Mouse (Mus musculus): ENCODE measurements around the gene Agr3. TPM values are rescaled to one million over a fixed set of nuclear protein-coding genes. Genes with fewer than 3 reads are reported as not detected.

Agr3 gene
- total RNA-seq (2018; cell fraction: chromatin; rRNA removed): not detected
- not detected for total RNA-seq (2018; cell fraction: cytosol; rRNA removed)
- total RNA-seq (2018; cell fraction: nucleus; rRNA removed): not detected
- polyA plus RNA-seq (2018): not detected in 3 replicates

GRCm38 (mm10) chr12:35925402-35925801, at the start of gene Agr3:
Gene Agr3, plus strand, starts transcription at chr12:35925620.
- Histone ChIP-seq H3K27ac (no peak within 1 kb of the TSS), H3K36me3 (ENCODE audit: inconsistent target) (no peaks in the 10 kb centered on the region), H3K4me3 (ENCODE audit: inconsistent target) (no peak within 1 kb of the TSS), H3K79me2 (ENCODE audit: inconsistent target) (no peaks in the 10 kb centered on the region)
- 94% methylated on average over 9 of the region's 9 CpGs for WGBS (ENCODE audit: missing documents)

GRCm38 (mm10) chr12:35884892-35885558, 40.4 kb upstream of the Agr3 start:
- peak overlapping the region; percentile 32 for H3K27ac ChIP-seq
- WGBS (ENCODE audit: missing documents): 7% methylated on average over 9 of the region's 9 CpGs
- H3K36me3 ChIP-seq (ENCODE audit: inconsistent target): no peaks in the 10 kb centered on the region
- H3K79me2 ChIP-seq (ENCODE audit: inconsistent target): no peaks in the 10 kb centered on the region
- H3K4me3 ChIP-seq (ENCODE audit: inconsistent target): peak overlapping the region; percentile 8; the same call in 1 of the 2 replicates

GRCm38 (mm10) chr12:35889383-35889782, 36.0 kb upstream of the Agr3 start:
- WGBS (ENCODE audit: missing documents): 0% methylated on average over 2 of the region's 2 CpGs
- peak overlapping the region; percentile 25 for H3K27ac ChIP-seq
- H3K36me3 ChIP-seq (ENCODE audit: inconsistent target): no peaks in the 10 kb centered on the region
- no peak overlapping the region for H3K4me3 ChIP-seq (ENCODE audit: inconsistent target)
- no peaks in the 10 kb centered on the region for H3K79me2 ChIP-seq (ENCODE audit: inconsistent target)

GRCm38 (mm10) chr12:35890756-35891155, 34.7 kb upstream of the Agr3 start:
- H3K36me3 ChIP-seq (ENCODE audit: inconsistent target): no peaks in the 10 kb centered on the region
- no peaks in the 10 kb centered on the region for H3K79me2 ChIP-seq (ENCODE audit: inconsistent target)
- 57% methylated on average over 2 of the region's 2 CpGs for WGBS (ENCODE audit: missing documents)
- no peak overlapping the region for H3K27ac ChIP-seq
- no peak overlapping the region for H3K4me3 ChIP-seq (ENCODE audit: inconsistent target)

GRCm38 (mm10) chr12:35894304-35894900, 31.0 kb upstream of the Agr3 start:
- 80% methylated on average over 6 of the region's 6 CpGs for WGBS (ENCODE audit: missing documents)

GRCm38 (mm10) chr12:35895875-35896763, 29.3 kb upstream of the Agr3 start:
- H3K36me3 ChIP-seq (ENCODE audit: inconsistent target): no peaks in the 10 kb centered on the region
- H3K27ac ChIP-seq: no peak overlapping the region
- 0 out of 2 replicates have a peak overlapping the region, but pooled peaks have one; percentile 1 for H3K4me3 ChIP-seq (ENCODE audit: inconsistent target)
- no peaks in the 10 kb centered on the region for H3K79me2 ChIP-seq (ENCODE audit: inconsistent target)
- WGBS (ENCODE audit: missing documents): 42% methylated on average over 20 of the region's 20 CpGs

More at GRCm38 (mm10) chr12:35894304-35894900, 31.0 kb upstream of the Agr3 start:
- no peaks in the 10 kb centered on the region for H3K79me2 ChIP-seq (ENCODE audit: inconsistent target)
- no peak overlapping the region for H3K4me3 ChIP-seq (ENCODE audit: inconsistent target)
- no peak overlapping the region for H3K27ac ChIP-seq
- no peaks in the 10 kb centered on the region for H3K36me3 ChIP-seq (ENCODE audit: inconsistent target)

GRCm38 (mm10) chr12:35896764-35897282, 28.6 kb upstream of the Agr3 start:
- no peak overlapping the region for H3K27ac ChIP-seq
- WGBS (ENCODE audit: missing documents): 54% methylated on average over 4 of the region's 4 CpGs
- H3K79me2 ChIP-seq (ENCODE audit: inconsistent target): no peaks in the 10 kb centered on the region
- 0 out of 2 replicates have a peak overlapping the region, but pooled peaks have one; percentile 1 for H3K4me3 ChIP-seq (ENCODE audit: inconsistent target)
- H3K36me3 ChIP-seq (ENCODE audit: inconsistent target): no peaks in the 10 kb centered on the region

- Histone ChIP-seq H3K79me2 (ENCODE audit: inconsistent target) (no peaks in the 10 kb centered on the region), H3K27ac (no peak overlapping the region), H3K36me3 (ENCODE audit: inconsistent target) (no peaks in the 10 kb centered on the region), H3K4me3 (ENCODE audit: inconsistent target) (no peak overlapping the region)
- 70% methylated on average over 1 of the region's 1 CpGs for WGBS (ENCODE audit: missing documents)
These were observed 14.8 kb upstream of the Agr3 start for GRCm38 (mm10) chr12:35910632-35911031.

- no peak overlapping the region for H3K27ac ChIP-seq
- H3K36me3 ChIP-seq (ENCODE audit: inconsistent target): no peaks in the 10 kb centered on the region
- no peaks in the 10 kb centered on the region for H3K79me2 ChIP-seq (ENCODE audit: inconsistent target)
- no peak overlapping the region for H3K4me3 ChIP-seq (ENCODE audit: inconsistent target)
These were observed 9.6 kb upstream of the Agr3 start for GRCm38 (mm10) chr12:35915813-35916212.

- 94% methylated on average over 1 of the region's 1 CpGs for WGBS (ENCODE audit: missing documents)
- H3K36me3 ChIP-seq (ENCODE audit: inconsistent target): no peaks in the 10 kb centered on the region
These were observed 9.0 kb upstream of the Agr3 start for GRCm38 (mm10) chr12:35916467-35916866.

GRCm38 (mm10) chr12:35918031-35918430, 7.4 kb upstream of the Agr3 start:
- no peak overlapping the region for H3K27ac ChIP-seq
- no peak overlapping the region for H3K4me3 ChIP-seq (ENCODE audit: inconsistent target)
- WGBS (ENCODE audit: missing documents): 71% methylated on average over 1 of the region's 1 CpGs
- no peaks in the 10 kb centered on the region for H3K36me3 ChIP-seq (ENCODE audit: inconsistent target)
- H3K79me2 ChIP-seq (ENCODE audit: inconsistent target): no peaks in the 10 kb centered on the region

More at GRCm38 (mm10) chr12:35916467-35916866, 9.0 kb upstream of the Agr3 start:
- Histone ChIP-seq H3K27ac (no peak overlapping the region), H3K4me3 (ENCODE audit: inconsistent target) (no peak overlapping the region), H3K79me2 (ENCODE audit: inconsistent target) (no peaks in the 10 kb centered on the region)

- H3K36me3 ChIP-seq (ENCODE audit: inconsistent target): no peaks in the 10 kb centered on the region
- no peaks in the 10 kb centered on the region for H3K79me2 ChIP-seq (ENCODE audit: inconsistent target)
- WGBS (ENCODE audit: missing documents): 72% methylated on average over 2 of the region's 2 CpGs
- H3K4me3 ChIP-seq (ENCODE audit: inconsistent target): no peak overlapping the region
- H3K27ac ChIP-seq: no peak overlapping the region
These were observed 2.4 kb downstream of the Agr3 start for GRCm38 (mm10) chr12:35927804-35928203.

GRCm38 (mm10) chr12:35932816-35933215, 7.4 kb downstream of the Agr3 start:
- Histone ChIP-seq H3K36me3 (ENCODE audit: inconsistent target) (no peaks in the 10 kb centered on the region), H3K4me3 (ENCODE audit: inconsistent target) (no peak overlapping the region)

GRCm38 (mm10) chr12:35951757-35952156, 26.3 kb downstream of the Agr3 start:
- Histone ChIP-seq H3K4me3 (ENCODE audit: inconsistent target) (no peak overlapping the region), H3K36me3 (ENCODE audit: inconsistent target) (no peaks in the 10 kb centered on the region), H3K27ac (no peak overlapping the region), H3K79me2 (ENCODE audit: inconsistent target) (no peaks in the 10 kb centered on the region)
- 89% methylated on average over 1 of the region's 1 CpGs for WGBS (ENCODE audit: missing documents)

More at GRCm38 (mm10) chr12:35932816-35933215, 7.4 kb downstream of the Agr3 start:
- Histone ChIP-seq H3K27ac (no peak overlapping the region), H3K79me2 (ENCODE audit: inconsistent target) (no peaks in the 10 kb centered on the region)

Measured in macrophage (primary cell).